Mouse (Mus musculus): Measurements from ENCODE around the gene Rag2.

DNA sequence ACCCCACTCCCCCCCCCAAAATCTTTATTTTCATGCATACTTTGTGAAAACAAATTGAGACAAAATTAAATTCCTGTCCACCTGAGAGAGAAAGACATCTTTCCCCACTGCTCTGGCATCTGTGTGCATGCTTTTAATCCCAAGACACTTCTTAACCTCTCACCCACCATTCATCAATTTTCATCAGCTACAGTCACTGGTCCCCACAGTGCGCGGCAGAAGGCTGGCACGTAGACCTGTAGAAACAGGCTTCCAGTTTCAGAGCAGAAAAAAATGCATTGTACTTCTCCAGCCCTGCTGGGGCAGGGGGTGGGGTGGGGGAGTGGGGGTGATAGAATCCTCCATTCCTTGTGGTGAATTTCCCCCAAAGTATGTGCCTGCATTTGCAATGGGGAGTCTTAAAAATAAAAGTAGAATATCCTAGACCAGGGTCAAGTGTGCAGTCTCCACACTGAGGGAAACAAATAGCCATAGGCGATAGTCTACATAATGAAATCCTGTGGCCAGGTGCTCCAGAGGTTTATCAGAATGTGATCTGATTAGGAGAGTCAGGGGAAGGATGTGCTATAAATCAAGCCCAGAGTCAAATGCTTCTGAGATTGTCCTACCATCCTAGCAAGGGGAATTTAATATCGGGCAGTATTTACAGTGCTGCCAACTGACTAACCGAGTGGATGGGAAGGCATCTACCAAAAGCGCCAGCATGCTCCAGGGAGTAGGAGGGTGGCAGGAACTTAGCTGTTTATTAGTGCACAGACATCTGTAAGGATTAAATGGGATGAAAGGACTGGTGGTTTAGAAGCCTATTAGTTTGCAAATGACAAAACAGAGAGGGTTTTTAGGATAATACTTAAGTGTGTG lies 14.7 kb downstream of the Rag2 start:
- TF ChIP-seq CTCF (conservative IDR thresholded peaks at IDR 0.05; ENCODE audit: low read length) (no peak), POU5F1 (IDR thresholded peaks at IDR 0.05; ENCODE audit: borderline replicate concordance, low read length) (no peak)

All from E14TG2a.4 (cell line).